In the genomic region with DNA sequence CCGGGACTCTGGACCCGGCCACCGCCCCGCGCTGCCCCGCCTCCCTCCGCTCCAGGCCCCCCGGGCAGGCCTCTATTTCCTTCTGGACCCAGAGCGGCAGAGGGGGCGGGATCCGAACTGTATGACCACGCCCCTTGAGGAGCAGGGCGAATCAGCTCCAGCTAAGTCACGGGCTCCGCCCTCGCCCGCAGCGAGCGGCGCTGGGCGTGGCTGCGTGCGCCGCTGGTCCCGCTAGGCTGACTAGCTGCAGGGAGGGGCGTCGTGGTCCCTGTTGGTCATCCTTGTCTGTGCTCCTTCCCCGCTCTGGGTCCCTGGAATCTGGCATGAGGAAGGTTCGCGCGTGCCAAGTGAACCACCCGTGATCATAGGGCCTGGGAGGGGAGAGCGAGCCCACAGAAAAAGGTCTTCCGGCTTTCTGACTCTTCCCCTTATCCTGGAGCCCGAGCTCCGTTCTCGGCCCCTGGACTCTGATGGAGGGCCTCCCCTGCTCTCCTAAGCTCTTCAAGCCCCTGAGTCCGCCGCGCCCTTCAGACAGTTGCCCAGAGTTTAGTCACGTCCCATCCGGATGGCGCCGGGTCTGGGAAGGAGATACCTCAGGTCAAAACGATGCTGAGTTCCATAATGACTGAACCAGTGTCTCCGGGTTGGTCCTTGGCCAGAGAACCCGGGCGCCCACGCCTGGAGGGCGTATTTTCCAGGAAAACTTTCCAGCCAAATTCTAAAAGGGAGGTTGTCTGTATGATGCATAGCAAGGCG, we compare ENCODE assay signal across 8 mouse cellular contexts. TPM values are rescaled to one million over a fixed set of nuclear protein-coding genes. Genes with fewer than 3 reads are reported as not detected.
DNase-seq lines count a peak whose midpoint lies in the region; ATAC-seq and TF ChIP-seq lines count a peak whose summit lies in the region.

TSS of gene Ugdh (minus strand) at position 144 of the 756 bp plus-strand sequence.

- no peaks in the 10 kb centered on the region for H3K9me3 ChIP-seq in ES-Bruce4 (replicated peaks; ENCODE audit: control insufficient read depth, insufficient read depth, low read length, poor library complexity, severe bottlenecking)
- H3K9me3 ChIP-seq in forebrain, embryonic 14.5 days (replicated peaks; ENCODE audit: control insufficient read depth, low read length), result no peaks in the 10 kb centered on the region
- no peaks in the 10 kb centered on the region for H3K9me3 ChIP-seq in neural tube, embryonic 15.5 days (replicated peaks)

- ATAC-seq in cerebellum, adult (ENCODE audit: insufficient number of reproducible peaks, low FRiP score, low TSS enrichment), result peak; percentile 95
- peak; percentile 98 for ATAC-seq in forebrain, embryonic 14.5 days
- ATAC-seq in neural tube, embryonic 15.5 days (ENCODE audit: low FRiP score), result peak; percentile 98

- WGBS in forebrain, embryonic 14.5 days, result under 1% methylated on average over 51 of the region's 51 CpGs
- WGBS in neural tube, embryonic 15.5 days, result under 1% methylated on average over 51 of the region's 51 CpGs

- peaks cover 1% of the 10 kb centered on the region for H3K4me1 ChIP-seq in ES-Bruce4 (ENCODE audit: control insufficient read depth, insufficient read depth, low read length)
- peaks cover 4% of the 10 kb centered on the region for H3K4me1 ChIP-seq in forebrain, embryonic 14.5 days (ENCODE audit: control insufficient read depth, insufficient read depth, low read length)
- peaks cover 30% of the 10 kb centered on the region for H3K4me1 ChIP-seq in neural tube, embryonic 15.5 days

- H3K4me2 ChIP-seq in forebrain, embryonic 14.5 days (ENCODE audit: low read length), result peak within 1 kb of the TSS; percentile 63
- H3K4me2 ChIP-seq in neural tube, embryonic 15.5 days, result peak within 1 kb of the TSS; percentile 86

- intact Hi-C loops in heart, postnatal 14 days (cut with DNase I), result loop anchor here (5.0 kb wide), 2 partner anchors 56 to 101 kb away; partner anchors contain the start of genes Gm43552, Smim14 and Ube2k

- no peaks in the 10 kb centered on the region for H3K27me3 ChIP-seq in ES-Bruce4 (ENCODE audit: control insufficient read depth, insufficient read depth, low read length, poor library complexity, severe bottlenecking)
- H3K27me3 ChIP-seq in forebrain, embryonic 14.5 days (replicated peaks; ENCODE audit: control insufficient read depth, insufficient read depth, low read length), result no peaks in the 10 kb centered on the region
- no peaks in the 10 kb centered on the region for H3K27me3 ChIP-seq in neural tube, embryonic 15.5 days (replicated peaks)

- no peak for TF ChIP-seq EP300 in ES-Bruce4 (IDR thresholded peaks at IDR 0.05; ENCODE audit: insufficient read depth, low read depth, low read length)

- no peak for TF ChIP-seq CTCF in ES-Bruce4 (IDR thresholded peaks at IDR 0.05; ENCODE audit: low read depth, low read length)

- no peak within 1 kb of the TSS for H3K27ac ChIP-seq in ES-Bruce4 (ENCODE audit: insufficient read depth, low read length)
- H3K27ac ChIP-seq in forebrain, embryonic 14.5 days (ENCODE audit: low read depth, low read length), result peak within 1 kb of the TSS; percentile 70
- peak within 1 kb of the TSS; percentile 90 for H3K27ac ChIP-seq in neural tube, embryonic 15.5 days (replicated peaks)

- H3K4me3 ChIP-seq in ES-Bruce4 (ENCODE audit: low read depth, low read length), result peak within 1 kb of the TSS; percentile 85
- H3K4me3 ChIP-seq in forebrain, embryonic 14.5 days (ENCODE audit: low read depth, low read length), result peak within 1 kb of the TSS; percentile 72
- H3K4me3 ChIP-seq in neural tube, embryonic 15.5 days (replicated peaks), result peak within 1 kb of the TSS; percentile 69

- peak; percentile 77 for TF ChIP-seq POLR2A in ES-Bruce4 (IDR thresholded peaks at IDR 0.05; ENCODE audit: insufficient read depth, low read length)

- peak; percentile 99 for DNase-seq in forebrain, embryonic 14.5 days (ENCODE audit: low spot score)
- peak; percentile 98 for DNase-seq in heart, postnatal 14 days
- peak; percentile 97 for DNase-seq in layer of hippocampus, adult 11-12 months (ENCODE audit: low spot score)
- peak; percentile 99 to 100 for DNase-seq in lung, adult 18-20 months
- peak; percentile 97 for DNase-seq in testis, postnatal 14 days (ENCODE audit: low spot score)

- H3K9ac ChIP-seq in ES-Bruce4 (ENCODE audit: low read depth, poor library complexity, severe bottlenecking), result peak within 1 kb of the TSS; percentile 86
- H3K9ac ChIP-seq in forebrain, embryonic 14.5 days (ENCODE audit: low read length), result peak within 1 kb of the TSS; percentile 77
- peak within 1 kb of the TSS; percentile 89 for H3K9ac ChIP-seq in neural tube, embryonic 15.5 days (replicated peaks)

- H3K36me3 ChIP-seq in ES-Bruce4 (ENCODE audit: control insufficient read depth, insufficient read depth, low read length, poor library complexity, severe bottlenecking), result no peaks in the 10 kb centered on the region
- H3K36me3 ChIP-seq in forebrain, embryonic 14.5 days (ENCODE audit: control insufficient read depth, insufficient read depth, low read length), result no peaks in the 10 kb centered on the region
- no peaks in the 10 kb centered on the region for H3K36me3 ChIP-seq in neural tube, embryonic 15.5 days

RNA-seq across cellular contexts. Expression of gene Ugdh, which starts in this region (rescaled TPM):
- 31.4 and 33.7 TPM in 2 replicates for polyA plus RNA-seq in ES-Bruce4 (2011; ENCODE audit: insufficient read depth, insufficient read length, low read depth, missing spikeins)
- 51.1 and 51.3 TPM in 2 replicates for polyA plus RNA-seq in forebrain, embryonic 14.5 days (2014; fragmentation: Nextera tagmentation; extraction: Ambion mirVana)
- total RNA-seq in heart, postnatal 14 days (2021), result 10 to 100 TPM; 23.2 to 25.1 TPM
- polyA plus RNA-seq in neural tube, embryonic 15.5 days (2015; fragmentation: Nextera tagmentation; extraction: Ambion mirVana), result 44.1 and 63.4 TPM in 2 replicates
